Mouse (Mus musculus) CH12.LX (cell line): ENCODE data around the gene Gm49450. TPM values are rescaled to one million over a fixed set of nuclear protein-coding genes. Genes with fewer than 3 reads are reported as not detected.

ENCODE experiments used
- DNase-seq: peaks from one replicate; pipeline ENCODE4 v3.0.0-alpha.2; 2013; ENCODE audit errors: extremely low read depth
- H3K27ac ChIP-seq: 2 replicates; pipeline ENCODE4 v1.5.1; 2012; ENCODE audit warnings: low read depth, mild to moderate bottlenecking, control low read depth, moderate library complexity; ENCODE audit not compliant: insufficient read depth
- H3K27me3 ChIP-seq: replicated peaks from 2 replicates; pipeline ENCODE3; 2012; ENCODE audit warnings: inconsistent platforms
- H3K36me3 ChIP-seq, 2 experiments: replicated peaks in 1 of 2; 2 replicates each; pipeline versions ENCODE3 to v1.6.1; 2012; ENCODE audit warnings: inconsistent platforms in 1 of 2, low read length in 1 of 2, mild to moderate bottlenecking in 1 of 2, mixed read lengths in 1 of 2, moderate library complexity in 1 of 2; ENCODE audit not compliant: control insufficient read depth in 1 of 2, insufficient read depth in 1 of 2
- H3K4me1 ChIP-seq, 2 experiments: 2 replicates each; pipeline ENCODE4 v1.6.1; 2012; ENCODE audit warnings: inconsistent platforms in 1 of 2, moderate library complexity in 1 of 2; ENCODE audit not compliant: insufficient read depth in 2 of 2, control insufficient read depth in 1 of 2
- H3K4me2 ChIP-seq: 2 replicates; pipeline ENCODE4 v1.6.1; 2012; ENCODE audit warnings: low read depth, mild to moderate bottlenecking, control low read depth; ENCODE audit not compliant: poor library complexity, insufficient read depth, severe bottlenecking
- H3K4me3 ChIP-seq, 3 experiments: fragments of 150-350 bp in 1 of 3; sonication (generic) in 1 of 3; replicated peaks in 1 of 3; 2 replicates each; pipeline versions ENCODE3 to v1.5.1; 2011 to 2012; ENCODE audit warnings: low read depth in 2 of 3, low read length in 2 of 3, mild to moderate bottlenecking in 2 of 3, moderate library complexity in 2 of 3, control low read depth in 1 of 3, improper control_type of control experiment in 1 of 3, inconsistent platforms in 1 of 3, mixed read lengths in 1 of 3; ENCODE audit not compliant: poor library complexity in 1 of 3
- H3K79me2 ChIP-seq: replicated peaks from 2 replicates; pipeline ENCODE4 v1.6.1; 2012; ENCODE audit warnings: mild to moderate bottlenecking, moderate library complexity; ENCODE audit not compliant: control insufficient read depth, poor library complexity, insufficient read depth, severe bottlenecking; ENCODE audit errors: extremely low read depth
- H3K9ac ChIP-seq: 2 replicates; pipeline ENCODE4 v1.6.1; 2012; ENCODE audit warnings: low read depth, mild to moderate bottlenecking, control low read depth, moderate library complexity; ENCODE audit not compliant: insufficient read depth
- H3K9me3 ChIP-seq: replicated peaks from 2 replicates; pipeline ENCODE3; 2012; ENCODE audit warnings: low read length, inconsistent platforms, mixed read lengths
- CHD1 ChIP-seq: IDR thresholded peaks from 2 replicates; pipeline ENCODE4 v1.6.1; 2012; ENCODE audit warnings: low read depth, low read length, improper control_type of control experiment, inconsistent platforms
- CTCF ChIP-seq, 2 experiments: IDR thresholded peaks in 1 of 2; conservative IDR thresholded peaks in 1 of 2; 2 replicates each; pipeline ENCODE4 v1.5.1; 2011 to 2012; ENCODE audit warnings: low read depth in 2 of 2, low read length in 2 of 2, improper control_type of control experiment in 1 of 2, inconsistent platforms in 1 of 2, mild to moderate bottlenecking in 1 of 2, moderate library complexity in 1 of 2
- ELF1 ChIP-seq: IDR thresholded peaks from 2 replicates; pipeline ENCODE4 v1.6.1; 2014; ENCODE audit warnings: low read depth, mild to moderate bottlenecking, inconsistent platforms, low read length, improper control_type of control experiment
- EP300 ChIP-seq: IDR thresholded peaks from 2 replicates; pipeline ENCODE4 v1.6.1; 2011; ENCODE audit warnings: low read length, improper control_type of control experiment
- ETS1 ChIP-seq: conservative IDR thresholded peaks from 2 replicates; pipeline ENCODE4 v1.6.1; 2012; ENCODE audit warnings: low read depth, mild to moderate bottlenecking, inconsistent platforms, low read length, improper control_type of control experiment, moderate library complexity
- GABPA ChIP-seq: IDR thresholded peaks from 2 replicates; pipeline ENCODE4 v1.6.1; 2012; ENCODE audit warnings: low read depth, low read length, improper control_type of control experiment, inconsistent platforms; ENCODE audit not compliant: insufficient replicate concordance
- HCFC1 ChIP-seq: IDR thresholded peaks from 2 replicates; pipeline ENCODE4 v1.6.1; 2012; ENCODE audit warnings: low read depth, mild to moderate bottlenecking, inconsistent platforms, low read length, improper control_type of control experiment
- IRF4 ChIP-seq: IDR thresholded peaks from 2 replicates; pipeline ENCODE4 v1.6.1; 2014; ENCODE audit warnings: low read depth, mild to moderate bottlenecking, inconsistent platforms, low read length, improper control_type of control experiment
- JUN ChIP-seq: IDR thresholded peaks from 2 replicates; pipeline ENCODE4 v1.6.1; 2011; ENCODE audit warnings: low read depth, mild to moderate bottlenecking, low read length, improper control_type of control experiment, moderate library complexity; ENCODE audit not compliant: insufficient read depth
- JUND ChIP-seq: conservative IDR thresholded peaks from 2 replicates; pipeline ENCODE4 v1.6.1; 2011; ENCODE audit warnings: low read depth, low read length, improper control_type of control experiment
- KAT2A ChIP-seq: IDR thresholded peaks from 2 replicates; pipeline ENCODE4 v1.6.1; 2012; ENCODE audit warnings: low read length, improper control_type of control experiment, inconsistent platforms; ENCODE audit not compliant: insufficient replicate concordance
- MAFK ChIP-seq: IDR thresholded peaks from 2 replicates; pipeline ENCODE4 v1.6.1; 2011; ENCODE audit warnings: low read length, improper control_type of control experiment; ENCODE audit not compliant: insufficient replicate concordance
- MAX ChIP-seq: IDR thresholded peaks from 2 replicates; pipeline ENCODE4 v1.6.1; 2011; ENCODE audit warnings: low read length, improper control_type of control experiment
- MEF2A ChIP-seq: IDR thresholded peaks from 2 replicates; pipeline ENCODE4 v1.6.1; 2014; ENCODE audit warnings: low read depth, mild to moderate bottlenecking, inconsistent platforms, low read length, improper control_type of control experiment, borderline replicate concordance
- MXI1 ChIP-seq: IDR thresholded peaks from 2 replicates; pipeline ENCODE4 v1.6.1; 2011; ENCODE audit warnings: mild to moderate bottlenecking, low read depth, low read length, improper control_type of control experiment
- MYC ChIP-seq: IDR thresholded peaks from 2 replicates; pipeline ENCODE4 v1.6.1; 2011; ENCODE audit warnings: low read depth, mild to moderate bottlenecking, improper control_type of control experiment, low read length
- NELFE ChIP-seq: IDR thresholded peaks from 2 replicates; pipeline ENCODE4 v1.6.1; 2011; ENCODE audit warnings: low read depth, low read length, improper control_type of control experiment
- NRF1 ChIP-seq: IDR thresholded peaks from 2 replicates; pipeline ENCODE4 v1.6.1; 2014; ENCODE audit warnings: low read depth, mild to moderate bottlenecking, inconsistent platforms, low read length, improper control_type of control experiment, moderate library complexity
- PAX5 ChIP-seq: IDR thresholded peaks from 2 replicates; pipeline ENCODE4 v1.6.1; 2012; ENCODE audit warnings: low read length, inconsistent platforms, mixed read lengths
- POLR2A ChIP-seq: IDR thresholded peaks from 2 replicates; pipeline ENCODE4 v1.6.1; 2011; ENCODE audit warnings: low read depth, mild to moderate bottlenecking, improper control_type of control experiment, low read length
- RAD21 ChIP-seq: IDR thresholded peaks from 2 replicates; pipeline ENCODE4 v1.6.1; 2011; ENCODE audit warnings: low read depth, mild to moderate bottlenecking, low read length, improper control_type of control experiment, moderate library complexity
- RCOR1 ChIP-seq: conservative IDR thresholded peaks from 2 replicates; pipeline ENCODE4 v1.6.1; 2012; ENCODE audit warnings: low read depth, mild to moderate bottlenecking, inconsistent platforms, low read length, improper control_type of control experiment
- TBP ChIP-seq: conservative IDR thresholded peaks from 2 replicates; pipeline ENCODE4 v1.6.1; 2011; ENCODE audit warnings: low read depth, low read length, improper control_type of control experiment
- TCF12 ChIP-seq: IDR thresholded peaks from 2 replicates; pipeline ENCODE4 v1.6.1; 2014; ENCODE audit warnings: low read depth, mild to moderate bottlenecking, inconsistent platforms, low read length, improper control_type of control experiment
- UBTF ChIP-seq: IDR thresholded peaks from 2 replicates; pipeline ENCODE4 v1.6.1; 2012; ENCODE audit warnings: low read depth, mild to moderate bottlenecking, inconsistent platforms, low read length, improper control_type of control experiment, moderate library complexity
- USF1 ChIP-seq: IDR thresholded peaks from 2 replicates; pipeline ENCODE4 v1.6.1; 2014; ENCODE audit warnings: low read depth, mild to moderate bottlenecking, inconsistent platforms, low read length, improper control_type of control experiment
- USF2 ChIP-seq: conservative IDR thresholded peaks from 2 replicates; pipeline ENCODE4 v1.6.1; 2011; ENCODE audit warnings: low read depth, low read length, improper control_type of control experiment
- ZC3H11A ChIP-seq: IDR thresholded peaks from 2 replicates; pipeline ENCODE4 v1.6.1; 2012; ENCODE audit warnings: low read depth, mild to moderate bottlenecking, inconsistent platforms, low read length, improper control_type of control experiment
- ZKSCAN1 ChIP-seq: IDR thresholded peaks from 2 replicates; pipeline ENCODE4 v1.6.1; 2012; ENCODE audit warnings: low read depth, inconsistent platforms, low read length, improper control_type of control experiment, borderline replicate concordance
- ZMIZ1 ChIP-seq: IDR thresholded peaks from 2 replicates; pipeline ENCODE4 v1.6.1; 2012; ENCODE audit warnings: low read depth, mild to moderate bottlenecking, inconsistent platforms, low read length, improper control_type of control experiment
- ZNF384 ChIP-seq: IDR thresholded peaks from 2 replicates; pipeline ENCODE4 v1.6.1; 2012; ENCODE audit warnings: low read depth, low read length, improper control_type of control experiment, inconsistent platforms
- dilution Hi-C: fragments of 300-500 bp; cut with MboI; formaldehyde crosslinking; loops from 2 replicates; pipeline ENCODE4 v1.14.3; 2020; ENCODE audit warnings: low sequenced_read_pairs; ENCODE audit not compliant: extremely low pct_unique_long_range_greater_than_20kb, extremely low pct_ligation_motif_present
- in situ Hi-C: fragments of 300-500 bp; cut with MboI; formaldehyde crosslinking; loops from 3 replicates; pipeline ENCODE4 v1.14.3; 2019; ENCODE audit warnings: low sequenced_read_pairs, low pct_ligation_motif_present, low pct_unique_long_range_greater_than_20kb, mixed read lengths
- polyA plus RNA-seq: library from polyadenylated mRNA; unstranded; fragments of >175 nt; gene quantifications from 2 replicates; pipeline ENCODE4 v1.2.1, GENCODE M21; 2012; ENCODE audit warnings: low read depth; ENCODE audit not compliant: insufficient read length
- total RNA-seq, 2 experiments: library from RNA; depleted of rRNA; stranded (reverse); fragments of 300-350 nt in 1 of 2; fragments of >200 nt in 1 of 2; gene quantifications; 2 replicates each; pipeline ENCODE4 v1.2.3; 2012 to 2014

Gm49450 gene
- total and polyA plus RNA-seq, 3 experiments, result 0.38 to 125 (median 4.7) TPM

- no peak for TF ChIP-seq TBP
- TF ChIP-seq ZMIZ1, result peak; percentile 92
- no peak for TF ChIP-seq CHD1
- peak; percentile 42 for TF ChIP-seq RCOR1
- TF ChIP-seq MEF2A, result no peak
- no peak for TF ChIP-seq HCFC1
- peak; percentile 15; the same call in 1 of the 2 replicates for TF ChIP-seq NELFE
- TF ChIP-seq MAX, result no peak
- TF ChIP-seq IRF4, result no peak
- no peak for TF ChIP-seq MYC
- TF ChIP-seq JUND, result no peak
- TF ChIP-seq POLR2A, result peak; percentile 61
- no peak for TF ChIP-seq ZC3H11A
- TF ChIP-seq GABPA, result no peak
- peak; percentile 30; the same call in 1 of the 2 replicates for TF ChIP-seq ELF1
- 0 out of 2 replicates have a peak, but pooled peaks have one; percentile 13 for TF ChIP-seq KAT2A
- TF ChIP-seq JUN, result no peak
- TF ChIP-seq MXI1, result peak; percentile 34; the same call in 1 of the 2 replicates
- no peak for TF ChIP-seq ETS1
- TF ChIP-seq TCF12, result 0 out of 2 replicates have a peak, but pooled peaks have one; percentile 24
- no peak for TF ChIP-seq USF2
- no peak for TF ChIP-seq USF1
These were observed 23.2 kb downstream of the Gm49450 start (continued) for GRCm38 (mm10) chr15:98930017-98930734.

DNA sequence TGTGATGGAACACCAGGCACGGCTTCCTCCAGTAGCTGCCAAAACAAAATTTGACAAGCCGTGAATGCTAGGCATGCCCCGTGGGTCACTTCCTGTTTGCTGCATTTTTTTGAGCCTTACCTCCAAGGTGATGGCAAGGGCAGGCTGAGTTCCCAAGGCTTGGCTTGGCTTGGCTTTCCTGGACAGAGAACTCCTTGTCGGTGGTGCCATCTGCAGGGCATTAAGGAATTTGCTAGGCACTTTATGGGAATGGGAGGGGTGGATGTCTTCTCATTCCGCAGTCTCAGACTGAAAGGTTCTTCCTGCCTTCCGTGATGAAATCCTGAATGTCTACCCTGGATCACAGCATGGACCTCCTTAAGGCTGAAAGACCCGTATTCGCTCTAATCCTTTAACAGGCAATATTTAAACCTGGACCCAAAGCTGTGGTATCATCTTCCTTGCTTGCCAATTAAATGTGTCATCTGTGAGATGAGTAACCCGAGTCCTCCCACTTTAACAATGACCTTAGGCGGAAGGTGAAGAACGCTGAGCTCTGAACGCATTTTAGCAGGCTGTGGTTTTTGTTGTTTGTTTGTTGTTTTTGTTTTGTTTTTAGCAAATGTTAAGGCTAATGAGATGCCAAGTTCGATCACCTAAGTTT, 24.6 kb downstream of the Gm49450 start:
- Histone ChIP-seq H3K27ac (no peak overlapping the region), H3K9me3 (peaks cover 3% of the 10 kb centered on the region), H3K4me3 (no peak overlapping the region), H3K27me3 (no peaks in the 10 kb centered on the region), H3K79me2 (peaks cover 8% of the 10 kb centered on the region), H3K4me2 (peak overlapping the region; percentile 3; the same call in 1 of the 2 replicates), H3K36me3 (peaks cover 15 to 26% of the 10 kb centered on the region in 2 experiments), H3K4me1 (peaks cover 2 to 28% of the 10 kb centered on the region in 2 experiments), H3K9ac (no peak overlapping the region)
- dilution Hi-C loops, result no loop called here
- peak; percentile 71 for DNase-seq
- in situ Hi-C loops, result loop anchor here (10.0 to 25.0 kb wide), 3 partner anchors 1266 to 1434 kb away; no protein-coding TSS in a partner anchor
- TF ChIP-seq PAX5 (no peak), IRF4 (no peak), ZNF384 (peak; percentile 84), USF1 (no peak), MYC (no peak), EP300 (0 out of 2 replicates have a peak, but pooled peaks have one; percentile 19), HCFC1 (no peak; the same call in 1 of the 2 replicates), KAT2A (no peak), RCOR1 (0 out of 2 replicates have a peak, but pooled peaks have one; percentile 42), CHD1 (no peak), JUND (no peak), RAD21 (peak; percentile 82), POLR2A (no peak), ELF1 (peak; percentile 81), GABPA (no peak), TCF12 (no peak), CTCF (conservative IDR thresholded peaks at IDR 0.05 in 1 of 2, IDR thresholded peaks at IDR 0.05 in 1 of 2; ENCODE audit: low read depth in 2 of 2, low read length in 2 of 2) (peak in 1 of 2 experiments; percentile 81; a peak in 3 of 4 replicates), ZMIZ1 (no peak), MXI1 (peak; percentile 73), MAFK (0 out of 2 replicates have a peak, but pooled peaks have one; percentile 14), UBTF (no peak), JUN (no peak), NRF1 (peak; percentile 71), ZKSCAN1 (no peak), ETS1 (peak; percentile 35)
